Mouse (Mus musculus) adipocyte (in vitro differentiated cells): ENCODE data around the gene Stim1.

Experiments used
- DNase-seq: peaks from one replicate; pipeline ENCODE4 v3.0.0-alpha.2; 2016; ENCODE audit warnings: low spot score

The Stim1 gene

DNA sequence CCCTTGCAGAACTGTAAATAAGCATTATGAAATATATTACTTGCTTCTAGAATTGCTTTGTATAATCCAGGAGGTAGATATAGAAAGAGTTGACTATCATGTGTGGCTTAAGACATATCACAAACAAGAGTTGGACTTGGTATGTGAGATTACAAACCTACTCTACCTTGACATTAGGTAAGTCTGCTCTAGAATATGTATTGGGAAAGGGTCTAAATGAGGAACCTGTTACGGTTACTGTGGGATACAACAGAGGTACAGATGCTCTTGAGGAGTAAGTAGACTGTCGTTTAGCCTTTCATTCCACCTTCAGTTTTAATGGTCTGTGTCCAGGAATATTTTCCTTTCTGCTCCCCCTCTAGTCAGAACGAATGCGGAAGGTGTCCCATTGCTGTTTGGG is 34.9 kb downstream of the Stim1 start:
- DNase-seq: no peak

DNA sequence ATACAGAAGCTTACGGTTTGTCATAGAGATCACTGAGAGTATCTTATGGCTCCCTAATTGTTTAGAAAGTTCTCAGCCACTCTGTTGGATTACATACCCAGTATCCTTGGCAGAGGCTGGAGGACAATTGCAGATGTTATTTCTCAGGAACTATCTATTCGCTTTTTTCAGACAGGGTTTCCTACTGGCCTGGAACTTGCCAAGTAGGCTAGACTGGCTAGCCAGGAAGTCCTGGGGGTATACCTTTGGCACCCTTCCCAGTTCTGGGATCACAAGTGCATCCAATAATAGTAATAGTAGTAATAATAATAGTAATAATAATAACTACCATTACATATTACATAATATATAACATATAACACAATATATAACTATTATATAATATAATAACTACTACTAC is 38.0 kb downstream of the Stim1 start:
- no peak for DNase-seq

DNA sequence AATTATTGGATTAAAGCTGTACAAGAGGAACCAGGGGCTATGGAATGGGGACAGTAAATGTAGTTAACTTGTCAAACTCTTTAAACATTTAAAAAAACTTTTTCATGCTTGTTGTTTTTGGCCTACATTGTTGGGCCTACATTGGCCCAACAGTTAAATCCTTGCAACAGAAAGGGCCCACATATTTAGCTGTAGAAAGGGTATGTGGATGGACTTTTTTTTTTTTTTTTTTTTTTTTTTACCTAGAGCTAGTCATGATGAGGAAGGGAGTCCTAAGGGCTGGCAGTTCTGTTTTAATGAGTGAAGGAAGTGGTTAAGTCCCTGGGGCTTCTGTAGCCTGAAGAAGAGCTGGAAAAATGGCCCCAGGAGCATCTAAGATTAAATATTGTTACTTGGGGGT is 42.7 kb downstream of the Stim1 start:
- DNase-seq: no peak

DNA sequence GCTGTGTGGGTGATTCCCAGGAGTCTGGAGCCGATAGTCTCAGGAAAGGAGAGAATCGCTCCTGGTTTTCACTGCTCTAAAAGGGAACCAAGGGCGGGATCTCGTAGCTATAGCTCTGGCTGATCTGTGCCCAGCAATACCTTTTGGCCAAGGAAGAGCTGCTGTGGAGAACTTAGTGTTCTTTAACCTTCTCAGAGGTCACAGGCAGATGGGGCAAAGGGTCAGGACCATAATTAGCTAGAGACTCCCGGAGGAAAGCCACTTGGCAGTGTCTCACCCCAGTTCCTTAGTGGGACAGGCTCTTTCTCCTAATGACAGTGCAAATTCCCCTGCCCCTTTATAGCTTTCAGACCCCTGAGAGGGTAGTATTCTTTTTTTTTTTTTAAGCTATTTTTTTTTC is 43.2 kb downstream of the Stim1 start:
- DNase-seq: no peak

DNA sequence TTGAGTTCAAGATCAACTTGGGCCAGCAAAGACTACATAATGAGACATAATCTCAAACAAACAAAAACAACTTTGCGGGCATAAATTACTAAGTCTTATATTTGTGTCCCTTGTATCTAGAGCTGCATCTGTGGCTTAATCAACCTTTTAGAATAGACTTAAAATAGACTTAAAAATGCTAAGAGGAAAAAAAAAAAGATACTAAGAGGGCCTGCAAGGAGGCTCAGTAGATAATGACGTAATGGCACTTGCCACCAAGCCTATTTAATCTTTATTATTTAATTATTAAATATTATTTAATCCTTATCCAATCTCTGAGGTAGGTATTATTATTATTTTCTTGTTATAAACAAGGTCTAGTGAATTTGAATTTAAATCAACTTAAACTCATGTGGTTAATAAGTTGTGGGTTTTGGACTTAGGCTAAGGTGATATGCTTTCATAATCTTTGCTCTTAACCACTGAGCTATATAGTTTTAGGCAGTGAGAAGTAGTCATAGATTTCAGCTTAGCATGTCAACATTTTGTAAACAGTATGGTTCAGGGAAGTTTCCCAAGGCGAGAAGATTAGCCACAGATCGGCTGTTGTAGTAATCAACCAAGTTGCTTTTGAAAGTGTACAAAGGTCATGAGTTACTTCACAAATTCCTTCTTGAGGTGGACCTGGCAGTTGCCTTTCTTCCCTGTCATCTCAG is 45.4 kb downstream of the Stim1 start:
- peak; percentile 27 for DNase-seq

GRCm38 (mm10) chr7:102313535-102313863 is 45.9 kb downstream of the Stim1 start:
- DNase-seq: no peak

- no peak for DNase-seq
These were observed 46.5 kb downstream of the Stim1 start for GRCm38 (mm10) chr7:102314107-102314506.

DNA sequence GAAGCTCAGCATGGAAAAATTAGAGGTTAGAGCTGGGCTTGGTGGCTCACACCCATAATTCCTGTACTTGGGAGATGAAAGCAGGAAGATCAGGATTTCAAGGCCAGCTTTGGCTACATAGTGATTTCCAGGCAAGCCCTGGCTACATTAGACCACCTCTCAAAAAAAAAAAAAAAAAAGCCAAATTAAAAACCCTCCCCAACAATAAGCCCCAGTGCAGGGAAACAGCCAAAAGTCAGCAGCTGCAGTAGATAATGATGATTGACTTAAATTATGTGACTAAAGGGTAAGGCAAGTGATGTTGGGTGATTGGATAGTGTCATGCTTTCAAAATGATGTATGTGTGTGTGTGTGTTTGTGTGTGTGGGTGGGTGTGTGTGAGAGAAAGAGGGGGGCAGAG is 47.3 kb downstream of the Stim1 start:
- DNase-seq: no peak

- no peak for DNase-seq
These were observed 47.8 kb downstream of the Stim1 start for GRCm38 (mm10) chr7:102315435-102315834.

- DNase-seq: no peak
These were observed 50.1 kb downstream of the Stim1 start for GRCm38 (mm10) chr7:102317583-102318168.

DNA sequence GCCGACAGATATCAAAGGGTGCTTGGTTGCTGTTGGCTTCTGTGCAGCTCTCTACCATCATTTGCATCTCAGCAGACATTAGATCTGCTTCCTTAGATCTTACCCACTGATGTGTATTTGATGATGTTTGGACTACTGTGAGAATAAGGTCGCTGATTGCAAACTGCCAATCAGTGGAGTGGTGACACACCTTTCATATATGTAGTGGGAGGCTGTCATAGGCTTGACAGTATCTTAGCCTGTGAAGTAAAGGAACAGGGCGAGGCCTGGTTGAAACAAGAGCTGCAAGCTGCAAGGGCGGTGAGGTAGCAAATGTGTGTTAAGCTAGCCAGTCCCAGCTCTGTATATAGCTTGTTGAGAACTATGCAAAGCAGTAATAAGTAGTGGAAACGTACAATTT is 54.5 kb downstream of the Stim1 start:
- DNase-seq: no peak

- no peak for DNase-seq
These were observed 58.7 kb downstream of the Stim1 start for GRCm38 (mm10) chr7:102326323-102326722.

GRCm38 (mm10) chr7:102330270-102330669 is 62.7 kb downstream of the Stim1 start:
- no peak for DNase-seq

GRCm38 (mm10) chr7:102331476-102331875 is 63.9 kb downstream of the Stim1 start:
- DNase-seq: no peak

DNA sequence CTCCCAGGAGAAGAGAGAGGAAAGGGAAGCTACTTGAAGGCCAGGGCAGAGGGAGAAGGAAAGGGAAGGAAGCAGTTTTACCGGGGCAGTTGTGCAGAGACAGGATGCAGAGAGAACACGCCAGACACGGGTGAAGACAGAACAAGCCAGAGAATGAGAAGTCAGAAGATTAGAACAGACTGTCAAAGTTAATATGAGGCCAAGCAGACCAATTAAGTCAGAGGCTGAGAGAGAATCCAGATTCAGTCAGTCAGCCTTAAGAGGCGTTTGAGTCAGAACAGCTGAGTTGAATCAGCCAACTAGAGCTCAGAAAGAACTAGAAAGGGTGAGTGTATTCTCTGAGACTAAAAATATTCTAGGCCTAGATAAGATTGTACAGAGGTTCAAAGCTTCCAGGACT is 66.1 kb downstream of the Stim1 start:
- no peak for DNase-seq

DNA sequence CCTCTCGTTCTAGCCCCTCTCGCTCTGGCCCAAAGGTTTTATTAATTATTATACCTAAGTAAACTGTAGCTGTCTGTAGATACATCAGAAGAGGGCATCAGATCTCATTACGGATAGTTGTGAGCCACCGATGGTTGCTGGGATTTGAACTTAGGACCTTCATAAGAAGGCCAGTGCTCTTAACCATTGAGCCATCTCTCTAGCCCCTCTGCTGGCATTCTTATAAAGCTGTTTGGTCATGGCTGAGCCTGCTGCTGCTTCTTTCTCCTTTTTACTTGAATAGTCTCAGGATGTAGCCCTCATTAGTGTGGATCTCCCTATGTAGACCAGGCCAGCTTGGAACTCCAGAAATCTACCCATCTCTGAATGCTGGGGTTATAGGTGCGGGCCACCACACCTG is 69.7 kb downstream of the Stim1 start:
- DNase-seq: no peak

DNA sequence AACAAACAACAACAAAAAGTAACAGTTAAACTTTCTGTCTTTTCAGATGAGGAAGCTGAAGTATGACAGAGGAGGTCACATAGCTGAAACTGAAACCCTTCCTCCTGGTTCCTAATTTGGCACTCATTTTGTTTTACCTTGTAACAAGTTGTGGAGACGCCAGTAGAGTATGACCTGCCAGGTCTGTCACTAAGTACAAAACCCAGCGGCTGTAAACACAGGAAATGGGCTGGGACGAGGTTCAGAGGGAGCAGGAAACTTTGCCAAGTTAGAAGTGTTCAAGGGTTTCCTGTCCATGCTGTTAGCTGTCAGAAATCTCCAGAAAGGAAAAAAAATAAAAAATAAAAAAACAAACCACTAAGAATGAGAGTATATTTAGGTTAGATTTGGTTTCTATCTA is 70.3 kb downstream of the Stim1 start:
- DNase-seq: peak; percentile 44

- DNase-seq: no peak
These were observed 71.3 kb downstream of the Stim1 start for GRCm38 (mm10) chr7:102338956-102339355.

- DNase-seq: peak; percentile 61
These were observed 78.3 kb downstream of the Stim1 start for GRCm38 (mm10) chr7:102345893-102346292.

DNA sequence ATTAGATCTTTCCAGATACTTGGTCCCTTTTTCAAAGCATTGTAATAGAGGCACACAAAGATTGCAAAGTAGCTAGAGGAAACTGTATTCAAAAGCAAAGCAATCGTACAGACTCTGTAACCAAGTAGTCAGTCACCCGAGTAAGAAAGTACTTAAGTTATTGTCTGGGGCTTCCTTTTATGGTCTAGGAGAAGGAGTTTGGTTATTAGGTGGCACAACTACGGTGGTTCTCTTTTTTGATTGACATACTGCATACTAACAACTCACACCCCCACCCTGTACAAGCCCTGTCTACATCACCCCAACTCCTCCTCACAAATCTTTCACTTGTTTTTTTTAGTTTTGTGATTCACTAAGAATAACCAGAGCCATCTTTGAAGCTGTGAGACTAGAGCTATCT is 79.7 kb downstream of the Stim1 start:
- DNase-seq: no peak

- peak; percentile 23 for DNase-seq
These were observed 81.1 kb downstream of the Stim1 start for GRCm38 (mm10) chr7:102348681-102349080.

DNA sequence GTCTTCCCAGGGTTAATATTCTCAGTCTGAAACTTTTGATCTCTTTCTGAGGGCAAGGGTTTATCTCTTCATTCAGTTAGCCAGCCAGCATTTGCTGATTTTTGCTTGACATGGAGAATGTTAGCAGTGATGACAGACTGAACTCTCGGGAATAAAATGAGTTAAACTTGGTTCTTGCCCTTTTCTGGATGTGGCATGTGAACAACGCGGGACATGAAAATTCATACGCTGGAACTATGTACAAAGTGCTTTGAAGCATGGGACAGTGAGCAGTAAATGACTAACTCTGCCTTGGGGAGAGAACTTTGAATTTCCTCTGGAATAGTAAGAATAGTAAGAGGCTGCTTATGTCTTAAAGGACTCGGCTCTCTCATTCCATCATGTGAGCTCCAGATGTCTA is 81.6 kb downstream of the Stim1 start:
- DNase-seq: peak; percentile 23

- no peak for DNase-seq
These were observed 85.8 kb downstream of the Stim1 start for GRCm38 (mm10) chr7:102353420-102353819.

GRCm38 (mm10) chr7:102358124-102358523 is 90.5 kb downstream of the Stim1 start:
- DNase-seq: no peak
